Mouse (Mus musculus) thymus, postnatal 0 days (tissue): ENCODE results near the gene Abhd12. TPM values are rescaled to one million over a fixed set of nuclear protein-coding genes. Genes with fewer than 3 reads are reported as not detected.
A peak's percentile ranks its signal among the peaks of the same experiment; 100 is the strongest.
"Not testable (repeated sequence)": the region's sequence is repeated elsewhere in the genome, so short reads cannot be mapped to it uniquely, and the experiment has no call there.

Source experiments
- DNase-seq: peaks from one replicate; pipeline ENCODE4 v3.0.0-alpha.2; 2015; ENCODE audit warnings: low spot score
- polyA plus RNA-seq: library from polyadenylated mRNA; unstranded; fragments of >200 nt; fragmentation: Nextera tagmentation; extraction: Ambion mirVana; gene quantifications from 2 replicates; pipeline ENCODE4 v1.2.1, GENCODE M21; 2015

Gene Abhd12
- polyA plus RNA-seq: 52.6 and 53.3 TPM in 2 replicates

DNA sequence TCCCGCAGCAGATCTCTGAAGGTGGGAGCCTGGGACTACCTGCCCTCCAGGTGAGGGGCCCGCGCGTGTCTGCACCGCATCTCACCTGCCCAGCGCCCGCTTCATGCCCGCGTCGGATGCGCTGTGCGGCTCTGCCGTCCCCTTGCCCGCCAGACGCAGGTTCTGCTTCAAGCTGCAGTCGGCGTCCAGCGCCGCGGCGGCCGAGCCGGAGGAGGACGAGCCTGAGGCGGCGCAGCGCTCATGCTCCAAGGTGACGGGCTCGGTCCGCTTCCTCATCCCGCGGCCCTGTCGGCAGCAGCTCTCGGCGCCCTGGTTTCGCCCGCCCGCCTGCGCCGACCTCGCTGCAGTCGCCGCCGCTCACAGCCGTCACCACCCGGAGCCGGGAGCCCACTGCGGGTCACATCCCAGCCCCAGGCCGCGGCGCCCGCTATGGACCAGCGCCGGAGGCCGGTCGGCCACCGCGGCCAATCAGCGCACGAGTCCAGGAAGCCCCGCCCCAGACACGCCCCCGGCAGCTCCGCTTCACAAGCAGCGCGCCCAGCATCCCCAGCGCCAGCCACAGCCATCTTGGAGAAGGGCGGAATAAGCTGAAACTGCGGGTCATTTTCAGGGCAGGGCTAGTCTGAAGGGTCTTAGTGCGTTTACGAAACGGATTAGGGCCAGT lies at the start of gene Abhd12:
Gene Abhd12 (minus strand): TSS at position 470 of the 664 bp plus-strand sequence.
- DNase-seq: peak; percentile 95

DNA sequence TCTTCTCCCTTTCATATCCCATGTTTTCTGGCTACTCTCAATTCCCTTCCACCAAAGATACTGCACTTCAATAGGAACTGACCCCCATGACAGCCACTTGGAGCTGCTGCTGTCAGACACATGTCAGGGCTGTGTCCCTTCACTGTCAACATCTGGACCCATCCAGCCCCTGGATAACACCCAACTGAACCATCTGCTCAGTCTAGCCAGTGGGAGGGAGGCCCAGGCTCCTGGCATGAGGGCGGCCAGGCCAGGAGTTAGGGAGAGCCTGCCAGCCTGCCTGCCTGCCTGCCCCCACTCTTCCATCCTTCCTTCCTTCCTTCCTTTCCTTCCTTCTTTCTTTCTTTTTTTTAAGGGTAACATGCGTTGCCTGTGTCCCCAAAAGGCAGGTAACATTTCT lies 46.7 kb upstream of the Abhd12 start:
- DNase-seq: no peak

DNA sequence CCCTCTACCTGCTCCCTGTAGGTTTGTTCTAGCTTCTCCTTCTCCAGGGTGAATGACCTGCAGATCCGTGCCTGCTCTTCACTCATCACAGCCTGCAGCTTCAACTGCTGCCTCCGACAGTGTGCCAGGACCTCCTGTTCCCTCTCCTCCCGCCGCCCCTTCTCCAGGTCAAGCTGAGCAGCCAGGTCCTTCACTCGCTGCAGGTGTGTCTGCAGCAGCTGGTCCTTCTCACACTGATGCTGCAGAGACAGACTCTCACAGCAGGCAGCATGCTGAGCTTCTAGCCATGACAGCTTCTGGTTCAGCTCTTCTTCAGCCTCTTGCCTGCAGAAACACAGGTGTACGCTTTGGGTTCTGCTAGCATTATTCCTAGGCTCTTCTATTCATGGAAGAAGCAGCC lies 45.5 kb upstream of the Abhd12 start:
- DNase-seq: no peak

DNA sequence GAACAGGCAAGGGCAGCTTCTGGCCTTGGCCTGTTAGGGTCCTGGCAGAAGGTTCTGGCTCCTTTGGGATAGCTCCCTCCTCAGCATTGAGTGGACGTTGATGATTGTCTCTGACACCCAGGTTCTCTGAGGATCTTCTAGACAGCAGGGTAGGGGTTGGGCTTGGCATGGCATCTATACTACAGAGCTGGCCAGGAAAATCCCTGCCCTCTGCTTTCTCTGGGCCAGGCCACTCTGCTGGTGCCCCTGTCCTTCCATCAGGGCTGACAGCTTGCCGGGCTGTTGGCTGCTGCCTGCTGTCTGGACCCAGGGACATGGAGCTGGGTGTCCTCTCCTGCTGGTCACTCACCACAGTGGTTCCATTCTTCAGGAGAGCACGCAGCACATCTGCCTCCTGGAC lies 45.1 kb upstream of the Abhd12 start:
- no peak for DNase-seq

DNA sequence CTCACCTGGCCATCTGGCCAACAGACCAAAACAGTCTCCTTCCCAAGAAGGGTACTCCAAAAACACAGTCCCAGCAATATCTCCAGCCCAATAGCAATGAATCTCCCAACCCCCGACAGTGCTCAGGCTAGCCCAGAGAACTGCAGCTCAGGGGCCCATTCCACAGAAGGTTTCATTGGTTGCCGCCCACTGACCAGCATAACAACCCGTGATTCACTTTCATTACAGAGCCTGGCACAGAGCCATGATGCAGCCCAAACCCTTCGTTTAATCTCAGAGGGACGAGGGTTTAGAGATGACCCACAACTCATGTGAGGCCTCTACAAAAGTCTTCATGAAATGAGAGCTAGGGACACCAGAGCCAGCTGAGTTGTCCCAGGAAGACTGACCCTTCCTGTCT lies 44.2 kb upstream of the Abhd12 start:
- DNase-seq: no peak

DNA sequence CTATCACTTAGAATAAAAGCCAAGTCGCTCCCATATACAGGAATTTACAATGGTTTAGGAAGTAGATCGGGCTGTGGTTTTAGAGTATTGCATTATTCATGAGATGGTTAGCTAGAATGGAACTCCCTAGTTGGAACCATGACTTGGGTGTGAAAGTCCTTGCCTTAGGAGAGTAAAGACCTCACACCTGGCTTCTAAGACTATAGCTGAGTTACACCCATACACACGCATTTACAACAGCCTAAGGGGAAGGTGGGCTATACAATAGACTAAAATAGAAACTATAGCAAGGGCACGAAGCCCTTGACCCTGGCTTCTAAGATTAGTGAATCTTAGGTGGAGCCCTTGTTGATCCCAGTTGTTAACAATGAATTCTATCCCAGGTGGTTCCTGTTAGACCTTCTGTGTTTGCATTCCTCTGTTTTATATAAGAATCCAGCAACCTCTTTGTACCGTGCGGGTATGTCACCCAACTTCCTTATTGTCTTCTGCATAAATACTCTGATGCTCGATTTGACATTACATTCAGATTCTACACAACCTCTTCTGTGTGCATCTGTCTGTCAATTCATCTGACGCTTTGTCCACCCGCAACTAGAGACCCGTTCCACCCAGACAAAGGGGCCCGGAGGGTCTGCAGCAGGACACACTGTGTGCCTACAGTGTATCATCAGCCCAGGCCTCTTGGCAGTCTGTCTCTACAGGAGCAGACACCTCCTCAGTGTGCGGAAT lies 43.5 kb upstream of the Abhd12 start:
- DNase-seq: not testable (repeated sequence)

DNA sequence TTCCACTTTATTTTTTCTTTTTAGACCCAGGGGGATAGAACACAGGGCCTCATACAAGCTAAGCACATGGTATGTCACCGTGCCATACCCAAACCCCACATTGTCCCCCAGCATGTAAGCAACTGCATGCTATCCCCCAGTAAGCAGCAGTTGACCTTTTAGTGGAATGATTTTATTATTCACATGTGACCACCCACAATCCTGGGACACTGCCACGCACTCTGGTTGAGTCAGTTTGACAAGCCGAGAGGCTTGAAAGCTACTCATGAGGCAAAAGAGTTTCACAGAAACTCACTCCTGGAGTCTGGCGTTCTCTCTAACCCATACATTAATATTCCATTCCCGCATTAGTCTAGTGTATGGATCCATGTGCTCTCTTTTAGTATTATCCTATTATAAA lies 42.8 kb upstream of the Abhd12 start:
- not testable (repeated sequence) for DNase-seq

DNA sequence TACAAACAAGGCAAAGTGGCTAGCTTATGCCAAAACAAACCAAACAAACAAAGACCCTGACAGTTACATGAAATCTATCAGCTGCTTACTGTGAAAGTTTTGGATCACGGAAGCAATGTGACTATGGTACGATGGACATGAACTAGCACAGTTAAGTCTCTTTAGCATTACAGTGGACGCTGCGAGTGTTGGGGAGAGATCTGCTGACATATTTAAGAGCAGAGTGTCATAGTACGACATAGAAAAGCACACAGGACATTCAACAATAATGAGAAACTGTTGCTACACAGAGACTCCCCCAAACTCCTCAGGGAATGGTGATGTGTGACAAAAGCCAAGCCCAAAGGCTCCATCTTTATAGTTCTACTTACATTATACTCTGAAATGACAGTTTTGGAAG lies 39.5 kb upstream of the Abhd12 start:
- DNase-seq: no peak

DNA sequence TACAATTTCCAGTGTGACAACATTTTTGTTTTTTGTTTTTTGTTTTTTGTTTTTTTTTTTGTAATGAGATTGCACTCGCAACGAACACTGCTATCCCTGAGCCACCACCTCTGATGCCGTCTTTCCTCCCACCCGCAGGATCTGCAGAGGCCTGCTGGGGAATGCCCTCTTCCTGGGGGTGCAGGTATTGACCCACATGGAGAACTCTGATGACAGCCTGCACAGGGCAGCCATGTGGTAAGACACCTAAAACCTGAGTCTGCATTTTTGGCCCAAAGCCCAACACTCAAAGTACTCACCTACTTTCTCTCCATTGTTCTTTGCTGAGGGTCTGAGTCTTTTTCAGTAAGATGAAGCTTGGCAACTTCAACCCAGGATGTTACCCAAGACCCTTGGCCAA lies 30.1 kb upstream of the Abhd12 start:
- DNase-seq: no peak

DNA sequence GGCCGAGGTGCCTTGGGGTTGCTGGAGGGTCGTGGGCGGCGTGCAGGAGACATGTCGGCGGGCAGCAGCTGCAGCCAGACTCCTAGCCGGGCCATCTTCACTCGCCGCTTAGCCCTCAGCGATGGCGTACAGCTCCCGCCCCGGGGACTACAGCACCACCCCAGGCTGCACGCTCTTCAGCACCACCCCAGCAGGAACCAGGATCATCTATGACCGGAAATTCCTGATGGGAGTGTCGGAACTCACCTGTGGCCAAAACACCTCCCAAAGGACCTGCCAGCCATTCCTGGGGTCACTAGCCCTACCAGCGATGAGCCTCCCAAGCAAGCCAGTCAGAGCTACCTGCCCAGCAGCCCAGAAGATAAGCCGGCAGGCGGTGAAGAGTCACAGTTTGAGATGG lies 28.9 kb upstream of the Abhd12 start:
- no peak for DNase-seq

DNA sequence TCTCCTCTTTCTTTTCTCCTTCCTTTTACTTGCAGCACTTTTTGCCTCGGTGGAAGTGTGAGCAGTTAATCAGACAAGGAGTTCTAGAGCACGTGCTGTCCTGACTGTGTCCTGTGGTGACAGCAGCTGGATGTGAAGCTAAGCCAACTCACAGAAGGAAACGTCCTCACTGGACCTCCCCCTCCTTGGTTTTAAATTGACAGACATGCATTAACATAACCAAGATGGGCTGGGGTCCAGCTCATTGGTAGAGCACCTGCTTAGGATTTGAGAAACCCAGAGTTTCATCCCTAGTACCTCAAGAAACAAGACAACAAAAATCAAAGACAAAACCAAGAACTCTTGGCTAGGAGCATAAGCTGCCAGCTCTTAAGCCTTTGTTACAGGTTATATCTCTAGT lies 26.3 kb upstream of the Abhd12 start:
- DNase-seq: no peak

DNA sequence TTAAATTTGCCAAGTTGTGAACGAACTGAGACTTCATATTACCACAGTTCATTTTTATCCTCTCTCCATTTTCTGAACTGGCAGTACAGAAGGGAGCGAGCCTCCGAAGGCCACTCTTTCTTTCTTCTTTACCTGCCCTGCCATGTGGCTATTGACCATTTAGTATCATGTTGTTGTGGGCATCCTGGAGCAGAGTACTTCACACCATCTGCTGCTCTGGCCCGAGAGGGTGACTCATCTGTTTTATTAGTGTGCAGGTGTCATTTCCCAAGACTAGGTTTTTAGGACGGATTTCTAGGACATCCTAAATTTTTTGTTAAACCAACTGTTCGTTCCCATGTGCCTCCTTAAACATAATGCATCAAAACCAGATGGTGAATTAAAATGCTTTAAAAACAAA lies 24.6 kb upstream of the Abhd12 start:
- DNase-seq: no peak

DNA sequence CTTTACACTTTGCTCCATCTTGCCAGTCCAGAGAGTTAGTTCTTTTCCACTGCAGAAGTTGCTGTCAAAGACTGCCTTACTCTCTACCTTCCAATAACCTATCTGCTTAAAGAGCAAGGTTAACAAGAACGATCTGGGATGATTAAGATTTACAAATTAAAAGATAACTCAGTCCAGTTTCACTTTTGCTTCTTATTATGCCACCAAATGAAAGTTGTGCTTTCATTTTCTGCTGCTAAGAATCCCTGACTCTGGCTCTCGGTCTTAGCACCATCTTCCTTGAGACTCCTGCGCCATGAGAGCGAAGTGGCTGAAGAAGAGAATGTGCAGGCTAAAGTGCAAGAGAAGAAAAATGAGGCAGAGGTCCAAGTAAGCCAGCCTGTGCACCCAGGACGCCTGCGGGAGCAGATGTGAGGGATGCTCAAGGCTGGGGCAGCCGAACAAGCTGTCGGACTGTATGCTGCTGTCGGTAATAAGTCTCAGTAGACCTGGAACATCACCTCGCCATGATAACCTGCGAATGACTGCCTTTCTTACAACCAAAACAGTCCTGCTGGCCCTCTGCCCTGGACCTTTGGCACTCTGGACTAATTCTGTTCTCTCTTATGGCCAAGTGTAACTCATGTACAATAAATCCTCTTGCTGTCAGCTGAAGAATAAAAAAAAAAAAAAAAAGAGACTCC lies 22.6 kb upstream of the Abhd12 start:
- DNase-seq: no peak

DNA sequence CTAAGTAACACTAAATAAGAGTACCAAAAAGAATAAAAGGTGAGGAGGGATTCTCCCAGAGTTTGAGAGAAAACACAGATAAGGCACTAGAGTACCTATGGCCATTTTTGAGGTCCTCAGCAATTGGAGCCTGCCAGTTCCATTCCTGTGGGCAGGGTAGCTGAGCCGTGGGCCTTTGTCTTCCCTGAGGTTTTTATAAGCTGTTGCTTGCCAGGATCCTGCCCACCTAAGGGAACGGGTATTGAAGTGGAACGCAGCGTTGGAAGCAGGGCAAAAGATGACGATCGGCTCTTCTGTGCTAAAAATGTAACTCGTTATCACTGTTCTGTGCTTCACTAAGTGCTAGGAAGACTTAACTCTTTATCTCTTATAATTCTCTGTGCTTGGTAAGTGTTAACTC lies 19.0 kb upstream of the Abhd12 start:
- DNase-seq: no peak

DNA sequence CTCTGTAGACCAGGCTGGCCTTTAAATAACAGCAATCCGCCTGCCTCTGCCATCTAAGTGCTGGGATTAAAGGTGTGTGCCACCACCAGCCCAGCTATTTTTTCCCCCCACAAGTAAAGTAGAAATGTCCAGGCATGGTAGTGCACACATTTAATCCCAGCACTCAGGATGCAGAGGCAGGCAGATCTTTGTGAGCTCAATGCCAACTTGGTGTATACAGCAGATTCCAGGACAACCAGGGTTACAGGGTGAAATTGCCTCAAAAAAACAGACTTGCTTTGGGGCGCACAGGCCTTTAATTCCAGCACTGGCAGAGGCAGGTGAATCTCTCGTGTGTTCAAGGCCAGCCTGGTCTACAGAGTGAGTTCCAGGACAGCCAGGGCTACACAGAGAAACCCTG lies 18.5 kb upstream of the Abhd12 start:
- DNase-seq: no peak

DNA sequence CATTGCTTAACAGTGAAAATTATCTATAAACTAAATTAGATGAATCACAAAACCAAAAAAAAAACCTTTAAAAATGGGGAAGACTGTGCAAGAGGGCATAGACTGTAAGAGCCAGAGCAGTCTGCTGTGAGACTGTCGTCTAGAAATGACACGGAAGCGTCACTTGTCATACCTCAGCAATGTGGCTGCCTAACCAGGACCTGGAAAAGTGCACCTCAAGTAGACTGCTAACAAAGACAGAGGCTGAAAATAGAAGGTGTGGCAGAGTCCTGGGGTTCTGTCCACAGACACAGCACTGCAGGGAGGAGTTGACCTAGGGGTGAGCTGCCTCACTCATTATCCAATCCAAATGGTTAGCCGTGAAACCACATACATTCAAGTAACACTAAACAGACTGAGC lies 17.6 kb upstream of the Abhd12 start:
- no peak for DNase-seq

DNA sequence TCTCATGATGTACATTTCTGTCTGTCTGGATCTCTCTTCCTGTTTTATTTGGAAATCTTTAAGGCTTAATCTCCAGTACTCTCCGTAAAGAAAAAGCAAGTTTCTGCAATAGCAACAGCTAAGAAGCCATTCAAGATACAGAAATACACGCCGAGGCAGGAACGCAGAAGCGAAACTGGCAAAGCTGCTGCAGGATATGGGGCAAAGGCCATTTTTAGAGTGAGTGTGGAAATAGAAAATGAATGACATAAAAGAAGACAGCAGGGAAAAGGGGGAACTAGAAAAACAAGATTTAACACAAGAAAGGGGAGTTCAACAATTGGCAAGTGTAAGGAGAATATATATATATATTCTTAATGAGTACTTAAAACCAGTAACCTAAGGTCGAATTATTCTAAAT lies 17.2 kb upstream of the Abhd12 start:
- DNase-seq: no peak

DNA sequence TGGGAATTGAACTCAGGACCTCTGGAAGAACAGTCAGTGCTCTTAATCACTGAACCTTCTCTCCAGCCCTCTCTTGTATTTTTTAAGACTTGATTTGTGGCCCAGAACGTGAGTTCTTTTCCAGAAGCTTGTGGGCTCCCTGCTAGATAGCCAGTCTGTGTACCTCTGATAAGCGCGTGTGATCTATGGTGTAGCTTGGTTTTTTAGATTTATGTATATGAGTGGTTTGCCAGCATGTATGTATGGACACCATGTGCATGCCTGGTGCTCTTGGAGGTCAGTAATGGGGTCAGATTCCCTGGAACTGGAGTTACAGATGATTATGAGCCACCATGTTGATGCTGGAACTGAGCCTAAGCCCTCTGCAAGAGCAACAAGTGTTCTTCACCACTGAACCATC lies 16.0 kb upstream of the Abhd12 start:
- no peak for DNase-seq

DNA sequence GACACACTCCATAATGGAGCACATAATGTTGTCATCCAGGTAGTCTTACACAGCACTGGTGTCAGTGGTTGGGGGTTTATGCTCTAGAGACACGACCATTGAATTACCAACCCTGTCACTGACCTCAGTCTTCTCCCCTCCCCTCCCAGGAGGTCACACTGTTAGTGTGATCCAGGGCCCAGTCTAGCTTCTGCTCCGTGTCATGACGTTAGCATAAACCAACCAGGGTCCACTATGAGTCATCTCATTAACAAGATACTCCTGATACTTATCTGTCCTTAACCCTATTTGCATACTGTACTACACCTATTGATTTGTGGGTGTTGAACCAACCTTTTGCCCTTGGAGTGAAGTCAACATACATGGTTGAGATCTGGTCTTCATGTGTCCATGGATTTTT lies 14.2 kb upstream of the Abhd12 start:
- DNase-seq: no peak

DNA sequence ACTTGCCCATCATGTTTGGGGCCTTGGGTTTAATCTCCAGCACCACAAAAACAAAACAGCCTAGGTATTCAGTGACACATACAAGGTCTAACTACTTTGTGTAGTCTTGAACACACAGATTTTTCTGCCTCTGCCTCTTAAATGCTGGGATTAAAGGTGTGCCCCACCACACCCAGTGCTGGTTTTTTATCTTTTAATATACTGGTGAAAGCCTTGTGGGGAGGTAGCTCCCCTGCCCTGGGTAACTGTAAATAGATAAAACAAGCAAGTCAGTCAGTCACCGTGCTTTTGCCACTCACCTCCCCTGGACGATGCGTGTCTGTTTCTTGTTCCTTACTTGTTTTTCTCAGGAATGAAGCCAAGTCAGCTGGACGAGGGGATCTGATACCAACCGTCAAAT lies 11.2 kb upstream of the Abhd12 start:
- DNase-seq: no peak

DNA sequence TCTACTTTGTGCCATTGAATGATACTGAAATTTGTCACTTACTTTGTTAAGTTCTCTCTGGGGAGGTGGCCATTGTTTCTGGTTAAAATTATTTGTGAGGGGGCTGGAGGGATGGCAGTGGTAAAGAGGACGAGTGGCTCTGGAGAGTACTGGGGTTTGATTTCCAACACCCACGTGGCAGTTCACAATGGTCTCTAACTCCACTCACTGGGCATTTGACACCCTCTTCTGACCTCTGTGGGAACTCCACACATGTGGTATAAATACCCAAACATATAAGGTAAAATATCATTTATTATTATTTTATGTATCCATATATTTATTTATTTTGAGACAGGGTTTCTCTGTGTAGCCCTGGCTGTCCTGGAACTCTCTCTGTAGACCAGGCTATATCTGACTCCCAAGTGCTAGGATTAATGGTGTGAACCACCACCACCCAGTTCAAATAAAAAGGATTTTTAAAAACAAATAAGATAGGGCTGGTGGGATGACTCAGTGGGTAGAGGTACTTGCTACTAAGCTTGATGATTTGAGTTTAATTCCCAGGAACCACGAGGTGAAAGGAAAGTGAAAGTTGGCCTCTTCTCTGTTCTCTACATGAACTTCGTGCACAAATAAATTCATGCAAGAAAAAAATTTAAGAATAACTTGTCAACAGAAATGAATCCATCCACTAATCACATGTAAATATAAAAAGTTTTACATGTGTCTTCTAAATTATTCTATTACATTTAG lies 10.4 kb upstream of the Abhd12 start:
- no peak for DNase-seq

DNA sequence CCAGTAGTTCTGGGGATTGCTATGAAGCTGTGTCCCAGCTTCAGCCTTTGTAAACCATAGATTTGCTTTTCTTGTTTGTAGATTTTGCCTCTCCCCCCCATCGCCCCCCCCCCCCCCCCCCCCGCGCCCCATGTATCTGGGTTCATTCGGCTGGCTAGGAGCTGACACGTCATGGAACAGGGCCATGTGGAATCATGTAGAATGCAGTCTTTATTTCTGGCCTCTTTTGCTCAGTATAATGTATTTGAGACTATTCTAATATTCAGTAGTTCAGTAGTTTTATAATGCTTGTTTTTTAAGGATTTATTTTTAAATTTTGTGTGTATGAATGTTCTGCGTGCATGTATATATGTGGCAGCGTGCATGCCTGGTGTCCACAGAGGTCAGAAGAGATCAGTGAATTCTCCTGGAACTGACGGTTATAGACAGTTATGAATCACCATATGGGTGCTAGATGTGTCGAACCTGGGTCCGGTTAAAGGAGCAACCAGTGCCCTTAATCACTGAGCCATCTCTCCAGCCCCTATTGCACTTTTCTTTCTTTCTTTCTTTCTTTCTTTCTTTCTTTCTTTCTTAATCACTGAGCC lies 5.8 kb upstream of the Abhd12 start:
- DNase-seq: peak; percentile 3
